Mouse (Mus musculus): ENCODE data around the gene Map3k6.

DNA sequence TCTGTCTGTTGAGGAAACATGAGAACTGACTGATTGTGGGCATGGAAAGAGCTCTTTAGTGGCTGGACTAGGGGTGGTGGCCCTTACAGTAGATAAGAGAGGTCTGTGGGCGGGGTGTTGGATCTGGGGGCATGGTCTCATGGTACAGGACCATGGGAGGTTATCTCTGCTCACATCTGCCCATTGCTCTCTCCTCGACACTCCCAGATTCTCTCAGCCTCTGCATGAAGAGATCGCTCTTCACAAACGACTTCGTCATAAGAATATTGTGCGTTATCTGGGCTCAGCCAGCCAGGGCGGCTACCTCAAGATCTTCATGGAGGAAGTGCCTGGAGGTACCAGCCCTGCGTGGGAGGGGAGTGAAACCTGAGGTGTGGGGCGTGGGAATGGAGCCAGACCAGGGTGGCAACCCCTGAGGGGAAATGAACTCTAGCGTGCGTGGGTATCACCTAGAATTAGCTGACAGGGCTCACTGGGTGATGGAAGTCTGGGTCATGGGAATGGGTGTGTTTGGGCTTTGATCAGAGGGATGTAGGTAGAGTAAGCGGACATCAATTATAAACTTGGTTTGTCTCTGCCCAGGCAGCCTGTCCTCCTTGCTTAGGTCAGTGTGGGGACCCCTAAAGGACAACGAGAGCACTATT is 7.3 kb downstream of the Map3k6 start:
- TF ChIP-seq CTCF (IDR thresholded peaks at IDR 0.05; ENCODE audit: low read depth, low read length) = no peak
- TF ChIP-seq POLR2A (IDR thresholded peaks at IDR 0.05; ENCODE audit: borderline replicate concordance, low read depth, low read length) = no peak

Measured in bone marrow macrophage, adult 2 months (primary cell).